Mouse (Mus musculus): Measurements from ENCODE around the gene Rptn.

- TF ChIP-seq CTCF (conservative IDR thresholded peaks at IDR 0.05; ENCODE audit: low read length) (no peak), POU5F1 (IDR thresholded peaks at IDR 0.05; ENCODE audit: borderline replicate concordance, low read length) (no peak)
Observed at GRCm38 (mm10) chr3:93393366-93393765, at the start of gene Rptn.
